Mouse (Mus musculus): ENCODE results near the gene Zfp967.
"Not testable (repeated sequence)": the region's sequence is repeated elsewhere in the genome, so short reads cannot be mapped to it uniquely, and the experiment has no call there.

The Zfp967 gene

GRCm38 (mm10) chr2:176520756-176521155, at the start of gene Zfp967:
Gene Zfp967, plus strand, starts transcription at chr2:176521056.
- not testable (repeated sequence) for DNase-seq (ENCODE audit: low spot score in 2 of 2)

- DNase-seq (ENCODE audit: low spot score in 2 of 2): not testable (repeated sequence)
These were observed 34.2 kb upstream of the Zfp967 start, which contains the start of gene Gm14434 for GRCm38 (mm10) chr2:176486683-176487082. Gene Gm14434, minus strand, starts transcription at chr2:176486783.

Measured in spleen, postnatal 4 days (tissue).